Mouse (Mus musculus) liver, postnatal 0 days (tissue): ENCODE results near the gene Kcnj6. TPM values are rescaled to one million over a fixed set of nuclear protein-coding genes. Genes with fewer than 3 reads are reported as not detected.

Source experiments
- ATAC-seq: fragments of 200-750 bp; cut with Nextera tagmentation; 2 replicates; pipeline ENCODE4 v1.8.0; 2017; ENCODE audit warnings: mild to moderate bottlenecking, moderate library complexity
- DNase-seq: peaks from one replicate; pipeline ENCODE4 v3.0.0-alpha.2; 2016
- H3K27ac ChIP-seq: fragments of 300-500 bp; sonication (generic); 2 replicates; pipeline ENCODE4 v1.5.1; 2014; ENCODE audit warnings: antibody characterized with exemption, moderate library complexity, mild to moderate bottlenecking, low read depth
- H3K27me3 ChIP-seq: fragments of 300-500 bp; sonication (generic); 2 replicates; pipeline ENCODE4 v1.6.1; 2014; ENCODE audit warnings: low read length, control low read depth, mixed read lengths; ENCODE audit not compliant: insufficient read depth
- H3K36me3 ChIP-seq: fragments of 300-500 bp; sonication (generic); replicated peaks from 2 replicates; pipeline ENCODE4 v1.6.1; 2014; ENCODE audit warnings: mild to moderate bottlenecking, control low read depth, low read length, moderate library complexity, mixed read lengths; ENCODE audit not compliant: insufficient read depth
- H3K4me1 ChIP-seq: fragments of 300-500 bp; sonication (generic); 2 replicates; pipeline ENCODE4 v1.6.1; 2014; ENCODE audit warnings: antibody characterized with exemption, mild to moderate bottlenecking, control low read depth; ENCODE audit not compliant: insufficient read depth
- H3K4me2 ChIP-seq: fragments of 300-500 bp; sonication (generic); 2 replicates; pipeline ENCODE4 v1.6.1; 2014; ENCODE audit warnings: low read depth, mild to moderate bottlenecking, low read length, moderate library complexity, mixed read lengths
- H3K4me3 ChIP-seq: fragments of 300-500 bp; sonication (generic); 2 replicates; pipeline ENCODE4 v1.5.1; 2014; ENCODE audit warnings: low read depth, low read length
- H3K9ac ChIP-seq: fragments of 300-500 bp; sonication (generic); replicated peaks from 2 replicates; pipeline ENCODE4 v1.6.1; 2014; ENCODE audit warnings: mild to moderate bottlenecking, moderate library complexity
- H3K9me3 ChIP-seq: fragments of 300-500 bp; sonication (generic); 2 replicates; pipeline ENCODE4 v1.6.1; 2016; ENCODE audit warnings: mild to moderate bottlenecking, control low read depth, low read length, mixed read lengths
- CTCF ChIP-seq: sonication (generic); IDR thresholded peaks from 2 replicates; pipeline ENCODE4 v1.5.1; 2016; ENCODE audit warnings: antibody characterized with exemption, low read depth
- EP300 ChIP-seq: IDR thresholded peaks from 2 replicates; pipeline ENCODE4 v1.6.1; 2016; ENCODE audit warnings: antibody characterized with exemption, low read depth, mild to moderate bottlenecking
- WGBS: fragments of 180-500 bp; shearing (Covaris S2); extraction: QIAGEN DNeasy Blood & Tissue Kit; methylation state at CpG from one replicate; pipeline ENCODE4 v1.1.7; 2014; ENCODE audit not compliant: insufficient replicate concordance; 5-methylcytosine and 5-hydroxymethylcytosine counted together
- polyA plus RNA-seq: library from polyadenylated mRNA; unstranded; fragments of >200 nt; fragmentation: Nextera tagmentation; extraction: Ambion mirVana; gene quantifications from 2 replicates; pipeline ENCODE4 v1.2.1, GENCODE M21; 2015

Kcnj6 gene
- polyA plus RNA-seq, 1 experiment from 2014 or later = not detected

DNA sequence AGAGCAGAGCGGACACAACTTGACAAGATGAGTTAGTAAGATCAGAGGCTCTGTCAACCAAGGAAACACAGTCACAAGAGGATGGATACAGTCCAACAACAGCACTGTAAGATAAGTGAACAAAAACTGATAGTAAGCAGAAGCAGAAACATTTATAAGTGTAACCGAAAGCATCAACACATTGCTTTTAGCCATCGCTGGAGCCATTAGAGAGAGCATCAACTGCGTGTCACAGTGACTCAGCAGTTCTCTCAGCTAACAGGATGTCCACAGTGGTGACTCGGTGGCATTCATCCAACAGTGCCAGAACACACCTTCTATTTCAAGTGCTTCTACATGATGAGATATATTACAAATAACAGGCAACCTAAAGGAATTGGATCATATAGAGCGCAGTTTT, 41.1 kb downstream of the Kcnj6 start:
- no peak for TF ChIP-seq CTCF
- TF ChIP-seq EP300 = no peak
- ATAC-seq (no peak), DNase-seq (no peak)
- H3K9ac ChIP-seq = no peak overlapping the region
- 72% methylated on average over 6 of the region's 6 CpGs for WGBS
- H3K27ac ChIP-seq = no peak overlapping the region
- no peaks in the 10 kb centered on the region for H3K9me3 ChIP-seq
- H3K36me3 ChIP-seq = no peaks in the 10 kb centered on the region
- no peaks in the 10 kb centered on the region for H3K4me1 ChIP-seq
- H3K4me2 ChIP-seq = no peak overlapping the region
- H3K27me3 ChIP-seq = no peaks in the 10 kb centered on the region
- H3K4me3 ChIP-seq = no peak overlapping the region

DNA sequence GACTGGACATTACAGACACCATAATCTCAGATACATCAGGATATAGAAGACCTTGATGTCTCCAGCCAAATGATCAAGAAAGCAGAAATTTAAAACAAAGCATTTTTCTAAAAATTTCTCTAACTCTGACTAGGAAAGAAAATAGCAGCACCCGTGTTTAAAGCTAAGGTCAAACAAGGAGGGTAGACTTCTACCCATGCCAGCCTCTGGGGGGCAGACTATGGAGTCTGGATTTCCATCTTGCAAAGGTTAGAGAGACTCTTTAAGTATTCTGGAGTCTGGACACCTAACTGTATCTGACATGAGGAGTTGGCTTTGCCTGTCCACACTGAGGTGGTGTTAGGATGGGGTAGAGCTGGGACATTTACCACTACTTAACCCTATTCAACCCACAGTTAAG, 44.2 kb downstream of the Kcnj6 start:
- Histone ChIP-seq H3K36me3 (no peaks in the 10 kb centered on the region), H3K9me3 (no peaks in the 10 kb centered on the region), H3K4me2 (no peak overlapping the region), H3K4me1 (no peaks in the 10 kb centered on the region), H3K27me3 (no peaks in the 10 kb centered on the region), H3K27ac (no peak overlapping the region), H3K4me3 (no peak overlapping the region), H3K9ac (no peak overlapping the region)
- no peak for ATAC-seq
- 61% methylated on average over 1 of the region's 1 CpGs for WGBS
- TF ChIP-seq CTCF = no peak
- no peak for TF ChIP-seq EP300
- DNase-seq = no peak

DNA sequence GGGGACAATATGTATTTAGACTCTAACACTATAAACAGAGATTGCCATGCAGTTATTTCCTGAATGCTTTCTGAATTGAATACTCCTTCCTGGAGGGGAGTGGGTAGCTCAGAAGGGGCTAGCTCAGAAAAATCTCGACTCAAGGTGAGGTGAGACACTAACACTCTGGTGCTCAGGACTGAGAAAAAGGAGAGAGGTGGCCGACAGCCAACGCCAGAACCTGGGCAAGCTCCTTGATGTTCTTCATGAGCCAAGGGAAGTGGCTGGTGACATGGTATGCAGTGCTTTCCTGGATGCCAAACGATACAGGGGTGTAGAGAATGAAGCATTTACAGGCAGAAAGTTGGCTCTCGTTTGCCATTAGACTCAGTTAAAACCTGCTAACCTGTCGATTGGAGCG, 48.3 kb downstream of the Kcnj6 start:
- TF ChIP-seq CTCF (no peak), EP300 (no peak)
- no peaks in the 10 kb centered on the region for H3K4me1 ChIP-seq
- no peak overlapping the region for H3K4me2 ChIP-seq
- H3K36me3 ChIP-seq = no peaks in the 10 kb centered on the region
- no peak for DNase-seq
- H3K27me3 ChIP-seq = no peaks in the 10 kb centered on the region
- H3K27ac ChIP-seq = no peak overlapping the region
- 77% methylated on average over 7 of the region's 7 CpGs for WGBS
- H3K4me3 ChIP-seq = no peak overlapping the region
- H3K9ac ChIP-seq = no peak overlapping the region
- no peaks in the 10 kb centered on the region for H3K9me3 ChIP-seq
- ATAC-seq = no peak

DNA sequence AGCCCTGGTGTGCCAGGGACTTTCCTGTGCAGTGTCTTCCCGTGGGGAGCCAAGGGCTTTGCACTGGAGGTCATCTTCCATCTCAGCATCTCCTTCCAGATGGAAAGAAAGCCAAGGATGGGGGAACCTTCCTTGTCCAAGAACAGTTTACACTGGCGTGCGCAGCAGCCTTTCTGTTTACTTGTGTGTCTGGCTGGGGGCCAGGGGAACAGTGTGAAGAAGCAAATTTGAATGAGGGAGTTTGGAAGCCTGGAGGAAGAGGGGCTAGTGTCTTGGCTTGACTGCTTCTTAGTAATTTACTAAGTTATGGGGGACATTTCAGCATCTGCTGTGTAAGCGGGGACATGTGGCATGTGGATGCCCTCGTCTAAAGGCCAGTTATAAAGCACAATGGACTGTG, 50.7 kb downstream of the Kcnj6 start:
- DNase-seq (no peak), ATAC-seq (no peak)
- Histone ChIP-seq H3K4me2 (no peak overlapping the region), H3K9ac (no peak overlapping the region), H3K9me3 (no peaks in the 10 kb centered on the region), H3K27me3 (no peaks in the 10 kb centered on the region), H3K27ac (no peak overlapping the region), H3K4me3 (no peak overlapping the region), H3K4me1 (no peaks in the 10 kb centered on the region), H3K36me3 (no peaks in the 10 kb centered on the region)
- TF ChIP-seq EP300 (no peak), CTCF (no peak)
- 71% methylated on average over 5 of the region's 5 CpGs for WGBS

DNA sequence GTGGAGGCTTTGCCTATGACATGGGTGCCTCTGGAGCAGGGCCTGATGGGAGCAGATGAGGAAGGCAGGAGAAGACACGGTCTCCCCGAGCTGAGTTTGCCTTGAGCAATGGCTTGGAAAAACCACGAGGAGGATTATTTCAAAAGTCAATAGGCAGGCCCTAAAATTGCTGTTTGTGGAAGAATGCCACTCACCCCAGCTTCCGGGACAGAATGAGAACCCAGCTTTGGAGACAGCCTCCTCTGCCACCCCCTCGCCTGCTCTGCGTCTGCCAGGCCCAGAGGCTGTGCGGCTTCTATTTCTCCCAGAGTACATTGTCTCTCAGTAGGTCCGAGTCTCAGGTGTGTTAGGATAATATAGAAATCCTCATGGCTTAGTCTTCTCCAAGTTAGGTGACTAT, 64.8 kb downstream of the Kcnj6 start:
- H3K9ac ChIP-seq = no peak overlapping the region
- H3K9me3 ChIP-seq = no peaks in the 10 kb centered on the region
- no peak overlapping the region for H3K4me3 ChIP-seq
- H3K4me2 ChIP-seq = no peak overlapping the region
- no peaks in the 10 kb centered on the region for H3K4me1 ChIP-seq
- no peak overlapping the region for H3K27ac ChIP-seq
- no peak for TF ChIP-seq CTCF
- no peak for TF ChIP-seq EP300
- no peaks in the 10 kb centered on the region for H3K36me3 ChIP-seq
- 65% methylated on average over 8 of the region's 8 CpGs for WGBS
- H3K27me3 ChIP-seq = no peaks in the 10 kb centered on the region
- DNase-seq (no peak), ATAC-seq (no peak)

DNA sequence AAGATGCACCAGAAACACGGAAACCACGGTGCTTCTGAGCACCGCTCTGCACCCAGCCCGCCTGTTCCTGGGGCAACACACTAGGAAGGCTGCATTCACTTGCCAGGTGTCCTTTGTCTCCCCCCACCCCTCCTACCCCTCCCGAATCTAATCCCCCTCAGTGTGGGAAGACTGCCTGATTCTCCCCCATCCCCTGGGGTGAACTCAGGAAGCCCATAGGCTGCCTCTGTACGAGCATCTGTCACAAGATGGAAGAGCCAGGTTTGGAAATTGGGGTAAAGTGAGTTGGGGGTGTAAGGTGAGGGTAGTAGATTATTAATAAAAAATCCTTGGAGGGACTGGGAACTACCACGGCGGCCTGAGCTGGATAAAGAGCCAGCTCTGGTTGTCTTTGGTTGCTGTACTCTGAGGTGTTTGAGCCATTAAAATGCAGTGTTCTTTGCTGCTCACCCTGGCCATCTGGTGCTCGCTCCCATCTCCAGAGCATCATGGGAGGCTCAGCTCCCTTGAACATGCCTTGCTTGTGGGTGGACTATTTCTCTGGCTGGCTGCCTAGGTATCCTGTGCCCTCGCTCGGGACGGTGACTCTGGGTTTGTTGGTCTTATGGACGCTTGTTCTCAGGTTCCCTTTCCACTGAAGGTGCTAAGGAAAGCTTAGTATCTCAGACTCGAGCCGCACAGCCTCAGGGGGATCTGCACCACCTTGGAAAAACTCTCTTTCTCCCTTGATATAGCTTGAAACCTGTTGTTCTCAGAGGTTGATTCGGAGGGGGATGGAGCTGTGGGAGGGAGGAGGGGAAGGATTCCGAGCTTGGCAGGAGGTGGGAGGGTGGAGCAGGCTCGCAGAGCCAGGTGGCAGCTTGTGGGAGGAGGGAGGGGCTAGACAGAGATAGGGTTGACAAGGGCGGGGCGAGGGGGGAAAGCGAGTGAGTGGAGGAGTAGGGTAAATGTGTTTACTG, 65.9 kb downstream of the Kcnj6 start:
- Histone ChIP-seq H3K4me2 (no peak overlapping the region), H3K9ac (no peak overlapping the region), H3K4me1 (no peaks in the 10 kb centered on the region), H3K27ac (no peak overlapping the region), H3K36me3 (no peaks in the 10 kb centered on the region), H3K4me3 (no peak overlapping the region), H3K27me3 (no peaks in the 10 kb centered on the region), H3K9me3 (no peaks in the 10 kb centered on the region)
- ATAC-seq = no peak
- no peak for TF ChIP-seq EP300
- no peak for TF ChIP-seq CTCF
- DNase-seq = no peak
- WGBS = 10% methylated on average over 21 of the region's 21 CpGs
